Mouse (Mus musculus): ENCODE data around the gene Rere.
A peak's percentile ranks its signal among the peaks of the same experiment; 100 is the strongest.
"Not testable (repeated sequence)": the region's sequence is repeated elsewhere in the genome, so short reads cannot be mapped to it uniquely, and the experiment has no call there.

Gene Rere

GRCm38 (mm10) chr4:150510036-150510435 is 228.6 kb downstream of the Rere start:
- DNase-seq (ENCODE audit: low spot score), result no peak

GRCm38 (mm10) chr4:150513387-150513786 is 231.9 kb downstream of the Rere start:
- not testable (repeated sequence) for DNase-seq (ENCODE audit: low spot score)

- no peak for DNase-seq (ENCODE audit: low spot score)
Measured at GRCm38 (mm10) chr4:150516201-150516600, 234.8 kb downstream of the Rere start.

- DNase-seq (ENCODE audit: low spot score), result no peak
Measured at GRCm38 (mm10) chr4:150517381-150517780, 235.9 kb downstream of the Rere start.

GRCm38 (mm10) chr4:150518826-150519225 is 237.4 kb downstream of the Rere start:
- DNase-seq (ENCODE audit: low spot score), result no peak

GRCm38 (mm10) chr4:150520069-150520468 is 238.6 kb downstream of the Rere start:
- no peak for DNase-seq (ENCODE audit: low spot score)

- no peak for DNase-seq (ENCODE audit: low spot score)
Measured at GRCm38 (mm10) chr4:150522425-150522824, 241.0 kb downstream of the Rere start.

GRCm38 (mm10) chr4:150523351-150523750 is 241.9 kb downstream of the Rere start:
- DNase-seq (ENCODE audit: low spot score), result no peak

GRCm38 (mm10) chr4:150526269-150526668 is 244.8 kb downstream of the Rere start:
- no peak for DNase-seq (ENCODE audit: low spot score)

- no peak for DNase-seq (ENCODE audit: low spot score)
Measured at GRCm38 (mm10) chr4:150528426-150528825, 247.0 kb downstream of the Rere start.

- DNase-seq (ENCODE audit: low spot score), result no peak
Measured at GRCm38 (mm10) chr4:150528846-150529245, 247.4 kb downstream of the Rere start.

GRCm38 (mm10) chr4:150531869-150532268 is 250.4 kb downstream of the Rere start:
- DNase-seq (ENCODE audit: low spot score), result no peak

GRCm38 (mm10) chr4:150536821-150537510 is 255.5 kb downstream of the Rere start:
- no peak for DNase-seq (ENCODE audit: low spot score)

- DNase-seq (ENCODE audit: low spot score), result no peak
Measured at GRCm38 (mm10) chr4:150539846-150540245, 258.4 kb downstream of the Rere start.

GRCm38 (mm10) chr4:150540392-150541094 is 259.1 kb downstream of the Rere start:
- DNase-seq (ENCODE audit: low spot score), result no peak

GRCm38 (mm10) chr4:150544231-150544630 is 262.8 kb downstream of the Rere start:
- DNase-seq (ENCODE audit: low spot score), result no peak

GRCm38 (mm10) chr4:150544652-150545258 is 263.3 kb downstream of the Rere start:
- peak; percentile 38 for DNase-seq (ENCODE audit: low spot score)

- DNase-seq (ENCODE audit: low spot score), result no peak
Measured at GRCm38 (mm10) chr4:150545775-150546174, 264.3 kb downstream of the Rere start.

GRCm38 (mm10) chr4:150546296-150546695 is 264.9 kb downstream of the Rere start:
- DNase-seq (ENCODE audit: low spot score), result not testable (repeated sequence)

GRCm38 (mm10) chr4:150549393-150549792 is 267.9 kb downstream of the Rere start:
- no peak for DNase-seq (ENCODE audit: low spot score)

GRCm38 (mm10) chr4:150549989-150550716 is 268.7 kb downstream of the Rere start:
- DNase-seq (ENCODE audit: low spot score), result no peak

GRCm38 (mm10) chr4:150551390-150551789 is 269.9 kb downstream of the Rere start:
- DNase-seq (ENCODE audit: low spot score), result no peak
